Mouse (Mus musculus): Measurements from ENCODE around the gene Ccdc93. TPM values are rescaled to one million over a fixed set of nuclear protein-coding genes. Genes with fewer than 3 reads are reported as not detected.

Ccdc93 gene
- polyA plus RNA-seq, 1 experiment = 5.2 TPM

DNA sequence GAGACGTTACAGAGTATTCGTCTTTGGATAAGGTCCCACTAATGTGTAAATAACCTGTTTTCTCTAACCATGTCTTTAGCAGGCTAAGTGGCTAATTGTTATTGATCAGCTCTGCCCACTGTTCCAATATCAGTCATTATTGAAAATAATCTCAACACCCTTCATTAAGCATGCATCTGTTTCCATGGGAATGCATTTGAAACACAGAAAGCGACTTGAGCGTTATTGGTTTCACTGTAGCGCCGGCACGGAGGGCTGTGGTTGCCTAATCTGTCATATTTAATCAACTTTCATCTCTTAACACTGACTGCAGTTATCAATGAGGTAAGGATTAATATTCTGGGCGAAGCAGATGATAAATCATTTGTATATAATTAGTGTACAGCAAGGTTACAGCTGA, 40.0 kb upstream of the Ccdc93 start:
- H3K27ac ChIP-seq (ENCODE audit: control insufficient read depth, insufficient read depth, low read depth, low read length) = no peak overlapping the region
- no peaks in the 10 kb centered on the region for H3K4me1 ChIP-seq (ENCODE audit: control insufficient read depth, insufficient read depth, low read length)
- H3K4me3 ChIP-seq (ENCODE audit: control insufficient read depth, low read depth, low read length) = no peak overlapping the region

DNA sequence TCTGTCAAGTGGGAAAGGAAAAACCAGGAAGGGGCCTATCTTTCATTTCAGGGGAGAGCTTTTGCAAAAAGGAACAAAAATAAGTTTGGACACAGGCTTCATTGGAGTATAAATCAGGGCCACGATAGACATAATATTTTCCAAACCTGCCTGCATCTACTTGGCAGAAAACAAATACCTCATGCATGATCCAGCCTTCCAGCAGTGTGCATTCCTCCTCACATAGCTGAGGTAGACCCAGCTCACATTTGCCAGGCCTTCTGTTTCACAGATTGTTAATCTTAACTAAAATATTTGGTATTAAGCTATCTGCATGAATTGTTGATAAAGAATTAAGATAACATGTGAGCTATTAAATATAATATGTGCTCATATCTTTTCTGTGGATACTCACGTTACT, 37.7 kb upstream of the Ccdc93 start:
- Histone ChIP-seq H3K4me1 (ENCODE audit: control insufficient read depth, insufficient read depth, low read length) (no peaks in the 10 kb centered on the region), H3K4me3 (ENCODE audit: control insufficient read depth, low read depth, low read length) (no peak overlapping the region)
- TF ChIP-seq POLR2A (IDR thresholded peaks at IDR 0.05; ENCODE audit: control insufficient read depth, low read depth, low read length) (no peak), CTCF (IDR thresholded peaks at IDR 0.05; ENCODE audit: control insufficient read depth, insufficient read depth, insufficient replicate concordance, low read depth, low read length) (no peak)

More for the DNA sequence above, 40.0 kb upstream of the Ccdc93 start:
- TF ChIP-seq POLR2A (IDR thresholded peaks at IDR 0.05; ENCODE audit: control insufficient read depth, low read depth, low read length) = no peak
- TF ChIP-seq CTCF (IDR thresholded peaks at IDR 0.05; ENCODE audit: control insufficient read depth, insufficient read depth, insufficient replicate concordance, low read depth, low read length) = no peak
- H3K27me3 ChIP-seq (ENCODE audit: control insufficient read depth, insufficient read depth, low read length) = no peaks in the 10 kb centered on the region
- H3K36me3 ChIP-seq (ENCODE audit: control insufficient read depth, insufficient read depth, low read length) = no peaks in the 10 kb centered on the region

DNA sequence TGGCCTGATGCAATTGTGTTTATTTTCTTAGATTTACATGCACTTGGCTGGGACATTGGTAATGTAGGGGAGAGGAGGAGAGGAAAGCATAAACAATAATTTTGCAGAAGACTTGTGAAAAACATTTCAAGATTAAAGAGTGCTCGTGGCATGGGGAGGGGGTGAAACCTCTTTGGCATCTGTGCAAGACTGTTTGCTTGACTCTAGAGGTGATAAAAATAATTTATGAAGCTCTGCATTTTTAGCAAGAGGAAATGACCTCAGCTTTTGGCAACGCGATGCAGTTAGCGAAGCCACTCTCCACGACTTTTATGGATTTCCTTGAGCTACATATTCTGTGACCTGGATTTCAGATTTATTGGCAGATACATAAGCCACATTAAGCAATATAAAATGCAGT, 36.1 kb upstream of the Ccdc93 start:
- no peak overlapping the region for H3K27ac ChIP-seq (ENCODE audit: control insufficient read depth, insufficient read depth, low read depth, low read length)
- H3K36me3 ChIP-seq (ENCODE audit: control insufficient read depth, insufficient read depth, low read length) = no peaks in the 10 kb centered on the region
- TF ChIP-seq POLR2A (IDR thresholded peaks at IDR 0.05; ENCODE audit: control insufficient read depth, low read depth, low read length) (no peak), CTCF (IDR thresholded peaks at IDR 0.05; ENCODE audit: control insufficient read depth, insufficient read depth, insufficient replicate concordance, low read depth, low read length) (no peak)
- no peaks in the 10 kb centered on the region for H3K27me3 ChIP-seq (ENCODE audit: control insufficient read depth, insufficient read depth, low read length)
- H3K4me1 ChIP-seq (ENCODE audit: control insufficient read depth, insufficient read depth, low read length) = no peaks in the 10 kb centered on the region
- H3K4me3 ChIP-seq (ENCODE audit: control insufficient read depth, low read depth, low read length) = no peak overlapping the region

More for the DNA sequence above, 37.7 kb upstream of the Ccdc93 start:
- Histone ChIP-seq H3K36me3 (ENCODE audit: control insufficient read depth, insufficient read depth, low read length) (no peaks in the 10 kb centered on the region), H3K27ac (ENCODE audit: control insufficient read depth, insufficient read depth, low read depth, low read length) (no peak overlapping the region), H3K27me3 (ENCODE audit: control insufficient read depth, insufficient read depth, low read length) (no peaks in the 10 kb centered on the region)

DNA sequence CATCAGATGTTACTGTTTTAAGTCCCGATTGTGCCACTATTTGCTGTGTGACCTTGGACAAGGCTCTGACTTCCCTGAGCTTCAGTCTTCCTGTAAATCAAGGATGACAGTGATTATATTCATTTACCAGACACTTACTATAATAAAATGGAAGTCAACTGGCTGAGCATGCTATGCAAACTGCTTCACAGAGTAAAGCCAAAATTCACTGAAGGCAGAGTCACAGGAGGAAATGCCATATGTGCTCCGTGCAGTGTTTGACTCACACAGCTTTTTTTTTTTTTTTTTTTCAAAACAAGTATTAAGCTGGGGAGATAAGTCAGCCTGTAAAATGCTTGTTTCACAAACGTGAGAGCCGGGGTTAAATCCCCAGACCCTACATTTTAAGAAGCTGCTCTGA, 34.3 kb upstream of the Ccdc93 start:
- no peak overlapping the region for H3K4me3 ChIP-seq (ENCODE audit: control insufficient read depth, low read depth, low read length)
- no peak overlapping the region for H3K27ac ChIP-seq (ENCODE audit: control insufficient read depth, insufficient read depth, low read depth, low read length)
- TF ChIP-seq POLR2A (IDR thresholded peaks at IDR 0.05; ENCODE audit: control insufficient read depth, low read depth, low read length) = no peak
- TF ChIP-seq CTCF (IDR thresholded peaks at IDR 0.05; ENCODE audit: control insufficient read depth, insufficient read depth, insufficient replicate concordance, low read depth, low read length) = no peak
- no peaks in the 10 kb centered on the region for H3K27me3 ChIP-seq (ENCODE audit: control insufficient read depth, insufficient read depth, low read length)
- H3K4me1 ChIP-seq (ENCODE audit: control insufficient read depth, insufficient read depth, low read length) = no peaks in the 10 kb centered on the region
- no peaks in the 10 kb centered on the region for H3K36me3 ChIP-seq (ENCODE audit: control insufficient read depth, insufficient read depth, low read length)

DNA sequence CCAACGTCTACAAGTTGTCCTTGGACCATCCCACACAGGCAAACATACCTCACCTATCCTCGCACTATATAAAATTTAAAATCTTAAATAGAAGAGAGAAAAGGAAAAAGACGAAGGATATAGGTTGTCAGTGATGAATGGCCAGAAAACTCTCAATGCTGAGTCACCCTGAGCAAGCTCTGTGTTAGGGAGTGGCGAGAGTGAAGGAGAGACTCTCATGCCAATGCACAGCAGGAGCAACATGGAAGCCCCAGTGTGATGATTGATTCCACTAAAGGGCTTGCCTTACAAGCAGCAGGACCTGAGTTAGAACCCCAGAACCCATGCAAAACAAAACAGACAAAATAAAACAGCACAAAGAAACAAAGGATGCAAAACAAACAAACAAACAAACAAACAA, 32.6 kb upstream of the Ccdc93 start:
- Histone ChIP-seq H3K36me3 (ENCODE audit: control insufficient read depth, insufficient read depth, low read length) (no peaks in the 10 kb centered on the region), H3K4me3 (ENCODE audit: control insufficient read depth, low read depth, low read length) (no peak overlapping the region), H3K27me3 (ENCODE audit: control insufficient read depth, insufficient read depth, low read length) (no peaks in the 10 kb centered on the region), H3K27ac (ENCODE audit: control insufficient read depth, insufficient read depth, low read depth, low read length) (no peak overlapping the region), H3K4me1 (ENCODE audit: control insufficient read depth, insufficient read depth, low read length) (no peaks in the 10 kb centered on the region)
- no peak for TF ChIP-seq POLR2A (IDR thresholded peaks at IDR 0.05; ENCODE audit: control insufficient read depth, low read depth, low read length)
- no peak for TF ChIP-seq CTCF (IDR thresholded peaks at IDR 0.05; ENCODE audit: control insufficient read depth, insufficient read depth, insufficient replicate concordance, low read depth, low read length)

DNA sequence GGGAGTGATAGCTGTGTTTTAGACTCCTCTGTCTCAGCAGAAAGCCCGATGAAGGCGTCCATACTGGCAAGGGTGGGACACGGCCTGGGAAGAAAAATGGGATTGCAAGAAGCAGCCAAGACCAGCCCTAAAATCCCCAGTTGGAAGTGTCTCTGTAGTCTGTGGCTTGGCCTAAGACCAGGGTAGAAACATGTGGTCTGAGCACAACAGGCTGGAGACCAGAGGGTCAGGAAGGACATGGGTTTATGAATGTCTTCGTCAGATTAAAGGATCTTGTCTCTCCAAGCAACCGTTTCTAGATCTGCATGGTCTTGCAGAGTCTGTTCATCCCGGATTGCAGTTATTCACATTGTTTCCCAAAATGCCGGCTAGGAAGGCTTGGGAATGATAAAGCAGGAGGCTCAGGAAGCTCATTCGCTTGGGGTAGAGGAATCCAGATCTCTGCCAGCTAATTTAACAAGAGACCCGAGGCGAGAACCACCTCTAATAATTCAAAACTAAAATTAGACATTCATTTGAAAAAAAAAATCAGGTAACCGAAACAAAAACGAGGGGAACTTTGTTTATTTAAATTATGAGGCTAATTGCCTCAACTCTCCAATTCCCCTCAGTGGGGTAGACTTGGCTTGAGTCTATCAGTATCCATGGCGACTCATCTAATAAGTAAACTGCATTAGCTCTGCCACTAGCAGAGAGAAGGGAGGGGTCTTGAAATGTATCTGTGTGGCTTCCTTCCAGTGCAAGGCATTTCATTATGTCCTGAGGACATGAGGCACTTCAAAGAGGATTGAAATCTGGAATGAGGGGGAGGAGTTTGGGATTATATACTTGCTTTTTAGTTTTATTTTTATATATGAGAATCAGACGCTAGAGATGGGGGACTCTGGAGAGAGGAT, 31.6 kb upstream of the Ccdc93 start:
- Histone ChIP-seq H3K27me3 (ENCODE audit: control insufficient read depth, insufficient read depth, low read length) (no peaks in the 10 kb centered on the region), H3K4me3 (ENCODE audit: control insufficient read depth, low read depth, low read length) (no peak overlapping the region), H3K4me1 (ENCODE audit: control insufficient read depth, insufficient read depth, low read length) (no peaks in the 10 kb centered on the region), H3K27ac (ENCODE audit: control insufficient read depth, insufficient read depth, low read depth, low read length) (no peak overlapping the region), H3K36me3 (ENCODE audit: control insufficient read depth, insufficient read depth, low read length) (no peaks in the 10 kb centered on the region)
- TF ChIP-seq CTCF (IDR thresholded peaks at IDR 0.05; ENCODE audit: control insufficient read depth, insufficient read depth, insufficient replicate concordance, low read depth, low read length) (no peak), POLR2A (IDR thresholded peaks at IDR 0.05; ENCODE audit: control insufficient read depth, low read depth, low read length) (no peak)

DNA sequence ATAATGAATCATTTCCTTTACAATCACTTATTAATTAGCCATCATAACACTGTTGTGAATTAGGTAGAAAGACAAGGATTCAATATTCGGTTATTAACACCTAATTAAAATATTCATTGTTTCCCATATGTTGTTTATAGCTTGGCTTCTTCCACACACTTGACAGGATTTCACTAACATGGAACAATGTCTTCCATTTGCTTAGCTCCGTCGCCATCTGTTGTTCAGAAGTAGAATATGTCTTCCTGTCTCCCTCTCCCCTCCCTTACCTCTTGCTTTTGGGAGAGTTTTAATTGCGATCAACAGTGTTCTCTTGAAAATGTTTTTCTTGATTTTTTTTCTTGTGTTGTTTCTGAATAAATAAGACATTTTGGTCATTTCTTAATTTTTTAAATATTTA, 30.6 kb upstream of the Ccdc93 start:
- no peak overlapping the region for H3K27ac ChIP-seq (ENCODE audit: control insufficient read depth, insufficient read depth, low read depth, low read length)
- H3K36me3 ChIP-seq (ENCODE audit: control insufficient read depth, insufficient read depth, low read length) = no peaks in the 10 kb centered on the region
- H3K4me3 ChIP-seq (ENCODE audit: control insufficient read depth, low read depth, low read length) = no peak overlapping the region
- no peaks in the 10 kb centered on the region for H3K27me3 ChIP-seq (ENCODE audit: control insufficient read depth, insufficient read depth, low read length)
- TF ChIP-seq CTCF (IDR thresholded peaks at IDR 0.05; ENCODE audit: control insufficient read depth, insufficient read depth, insufficient replicate concordance, low read depth, low read length) = no peak
- no peak for TF ChIP-seq POLR2A (IDR thresholded peaks at IDR 0.05; ENCODE audit: control insufficient read depth, low read depth, low read length)
- no peaks in the 10 kb centered on the region for H3K4me1 ChIP-seq (ENCODE audit: control insufficient read depth, insufficient read depth, low read length)

Data from testis, adult 2 months (tissue).